Mouse (Mus musculus): ENCODE results near the gene Chd2. TPM values are rescaled to one million over a fixed set of nuclear protein-coding genes. Genes with fewer than 3 reads are reported as not detected.

Gene Chd2
- polyA plus RNA-seq, 1 experiment from 2014 or later = 61.0 TPM

DNA sequence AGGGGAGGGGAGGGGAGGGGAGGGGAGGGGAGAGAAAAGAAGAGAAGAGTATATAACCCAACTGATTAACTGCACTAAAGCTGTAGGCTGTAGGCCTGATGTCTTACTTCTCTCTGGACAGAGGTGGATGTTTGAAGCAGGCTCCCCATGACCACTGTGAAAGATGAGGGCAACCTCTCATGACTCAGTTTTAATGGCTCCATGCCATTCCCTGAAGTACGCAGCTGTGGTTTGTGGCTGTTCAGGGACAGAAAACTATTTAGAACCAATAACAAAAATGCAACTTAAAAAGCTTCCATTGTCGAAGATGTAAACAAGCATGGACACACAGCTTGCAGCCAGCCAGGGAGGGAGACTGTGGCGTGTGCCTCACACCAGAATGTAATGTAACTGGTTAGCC lies 115.4 kb downstream of the Chd2 start:
- Histone ChIP-seq H3K9ac (ENCODE audit: low read length) (no peak overlapping the region), H3K27ac (ENCODE audit: low read depth, low read length) (no peak overlapping the region), H3K9me3 (ENCODE audit: control insufficient read depth, low read length) (no peaks in the 10 kb centered on the region), H3K4me3 (ENCODE audit: low read depth, low read length) (no peak overlapping the region), H3K36me3 (ENCODE audit: control insufficient read depth, insufficient read depth, low read length) (peaks cover 16% of the 10 kb centered on the region; the same call in 1 of the 2 replicates), H3K27me3 (ENCODE audit: control insufficient read depth, insufficient read depth, low read length) (no peaks in the 10 kb centered on the region), H3K4me2 (ENCODE audit: low read depth, low read length, severe bottlenecking) (no peak overlapping the region), H3K4me1 (replicated peaks; ENCODE audit: control insufficient read depth, insufficient read depth, low read length) (no peaks in the 10 kb centered on the region; the same call in 1 of the 2 replicates)
- ATAC-seq (replicated peaks; ENCODE audit: low FRiP score) (no peak), DNase-seq (ENCODE audit: low spot score) (no peak)
- WGBS = 89% methylated on average over 3 of the region's 3 CpGs

- Histone ChIP-seq H3K36me3 (ENCODE audit: control insufficient read depth, insufficient read depth, low read length) (peaks cover 16% of the 10 kb centered on the region; the same call in 1 of the 2 replicates), H3K9ac (ENCODE audit: low read length) (no peak overlapping the region)
- no peak for ATAC-seq (replicated peaks; ENCODE audit: low FRiP score)
Observed at GRCm38 (mm10) chr7:73425451-73425850, 116.2 kb downstream of the Chd2 start.

DNA sequence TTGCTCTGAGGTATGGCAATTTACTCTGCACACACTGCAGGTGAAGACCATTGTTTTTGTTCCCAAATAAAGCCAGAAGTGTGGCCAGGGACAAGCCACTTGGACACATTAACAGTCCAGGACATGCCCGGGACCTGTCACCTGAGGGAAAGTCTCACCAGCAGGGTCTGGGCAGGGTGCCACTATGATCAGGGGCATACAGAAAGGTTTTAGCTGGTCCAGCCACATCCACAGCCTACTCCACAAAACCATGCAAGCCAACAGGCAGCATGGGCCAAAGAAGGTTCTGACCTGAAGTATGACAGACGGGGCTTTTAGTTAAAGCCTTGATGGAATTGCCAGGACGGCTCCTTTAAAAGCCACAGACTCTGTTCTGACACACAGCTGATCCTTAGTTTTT lies 116.9 kb downstream of the Chd2 start:
- WGBS = 53% methylated on average over 3 of the region's 3 CpGs
- H3K27ac ChIP-seq (ENCODE audit: low read depth, low read length) = peak overlapping the region; percentile 7; the same call in 1 of the 2 replicates
- H3K4me1 ChIP-seq (replicated peaks; ENCODE audit: control insufficient read depth, insufficient read depth, low read length) = no peaks in the 10 kb centered on the region; the same call in 1 of the 2 replicates
- no peak; the same call in 1 of the 2 replicates for ATAC-seq (replicated peaks; ENCODE audit: low FRiP score)
- H3K9ac ChIP-seq (ENCODE audit: low read length) = no peak overlapping the region
- peaks cover 16% of the 10 kb centered on the region; the same call in 1 of the 2 replicates for H3K36me3 ChIP-seq (ENCODE audit: control insufficient read depth, insufficient read depth, low read length)
- no peak overlapping the region for H3K4me2 ChIP-seq (ENCODE audit: low read depth, low read length, severe bottlenecking)
- no peaks in the 10 kb centered on the region for H3K27me3 ChIP-seq (ENCODE audit: control insufficient read depth, insufficient read depth, low read length)
- H3K9me3 ChIP-seq (ENCODE audit: control insufficient read depth, low read length) = no peaks in the 10 kb centered on the region
- no peak for DNase-seq (ENCODE audit: low spot score)
- no peak overlapping the region for H3K4me3 ChIP-seq (ENCODE audit: low read depth, low read length)

More at GRCm38 (mm10) chr7:73425451-73425850, 116.2 kb downstream of the Chd2 start:
- DNase-seq (ENCODE audit: low spot score) = no peak
- no peak overlapping the region for H3K4me3 ChIP-seq (ENCODE audit: low read depth, low read length)
- H3K4me1 ChIP-seq (replicated peaks; ENCODE audit: control insufficient read depth, insufficient read depth, low read length) = no peaks in the 10 kb centered on the region; the same call in 1 of the 2 replicates
- no peaks in the 10 kb centered on the region for H3K9me3 ChIP-seq (ENCODE audit: control insufficient read depth, low read length)
- no peak overlapping the region for H3K4me2 ChIP-seq (ENCODE audit: low read depth, low read length, severe bottlenecking)
- H3K27ac ChIP-seq (ENCODE audit: low read depth, low read length) = no peak overlapping the region
- no peaks in the 10 kb centered on the region for H3K27me3 ChIP-seq (ENCODE audit: control insufficient read depth, insufficient read depth, low read length)
- WGBS = 93% methylated on average over 7 of the region's 7 CpGs

DNA sequence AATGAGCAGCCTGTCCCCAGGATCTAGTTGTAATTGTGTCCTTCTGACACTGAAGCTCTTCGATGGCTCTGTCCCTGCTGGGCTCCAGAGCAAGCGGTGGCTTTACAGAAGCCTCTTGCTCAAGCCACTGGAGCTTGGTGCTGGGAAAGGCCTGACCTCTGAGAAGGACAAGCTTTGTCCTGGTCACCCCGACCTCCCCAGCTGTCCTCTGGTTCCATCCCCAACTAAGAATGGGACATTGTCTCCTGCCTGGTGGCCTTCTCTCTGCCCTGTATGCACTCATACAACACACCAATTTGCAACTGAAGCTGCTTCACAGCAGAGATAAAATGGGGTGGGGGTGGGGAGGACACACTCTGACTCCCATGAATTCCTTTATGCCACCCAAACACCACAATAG lies 117.4 kb downstream of the Chd2 start:
- DNase-seq (ENCODE audit: low spot score) (no peak), ATAC-seq (replicated peaks; ENCODE audit: low FRiP score) (no peak)
- peaks cover 12% of the 10 kb centered on the region; the same call in 1 of the 2 replicates for H3K36me3 ChIP-seq (ENCODE audit: control insufficient read depth, insufficient read depth, low read length)
- H3K9ac ChIP-seq (ENCODE audit: low read length) = no peak overlapping the region
- no peak overlapping the region for H3K4me2 ChIP-seq (ENCODE audit: low read depth, low read length, severe bottlenecking)
- H3K4me1 ChIP-seq (replicated peaks; ENCODE audit: control insufficient read depth, insufficient read depth, low read length) = peaks cover 2% of the 10 kb centered on the region; the same call in 1 of the 2 replicates
- H3K9me3 ChIP-seq (ENCODE audit: control insufficient read depth, low read length) = no peaks in the 10 kb centered on the region
- peak overlapping the region; percentile 41; the same call in 1 of the 2 replicates for H3K27ac ChIP-seq (ENCODE audit: low read depth, low read length)
- H3K4me3 ChIP-seq (ENCODE audit: low read depth, low read length) = no peak overlapping the region
- 23% methylated on average over 3 of the region's 3 CpGs for WGBS
- no peaks in the 10 kb centered on the region for H3K27me3 ChIP-seq (ENCODE audit: control insufficient read depth, insufficient read depth, low read length)

DNA sequence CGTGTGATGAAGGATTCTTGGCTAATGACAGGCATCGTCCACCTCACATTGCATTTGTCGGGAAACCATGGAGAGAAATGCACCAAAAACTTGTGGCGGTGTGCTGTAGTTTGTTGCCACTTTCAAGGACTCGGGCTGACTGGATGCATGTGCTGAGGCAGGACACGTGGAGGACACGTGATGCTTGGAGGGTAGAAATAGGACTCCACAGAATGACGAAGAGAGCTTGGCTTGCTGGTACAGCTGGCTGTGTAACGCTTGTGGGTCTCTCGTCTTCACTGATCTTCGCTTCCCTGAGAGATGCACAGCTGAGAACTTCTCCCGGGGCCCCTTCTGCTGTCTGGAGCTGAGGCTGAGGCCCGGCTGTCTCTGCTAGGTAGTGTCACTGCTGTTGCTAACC lies 118.4 kb downstream of the Chd2 start:
- Histone ChIP-seq H3K36me3 (ENCODE audit: control insufficient read depth, insufficient read depth, low read length) (peaks cover 3% of the 10 kb centered on the region; the same call in 1 of the 2 replicates), H3K4me1 (replicated peaks; ENCODE audit: control insufficient read depth, insufficient read depth, low read length) (peaks cover 5% of the 10 kb centered on the region; the same call in 1 of the 2 replicates), H3K9ac (ENCODE audit: low read length) (no peak overlapping the region), H3K27ac (ENCODE audit: low read depth, low read length) (no peak overlapping the region), H3K27me3 (ENCODE audit: control insufficient read depth, insufficient read depth, low read length) (no peaks in the 10 kb centered on the region), H3K9me3 (ENCODE audit: control insufficient read depth, low read length) (no peaks in the 10 kb centered on the region), H3K4me2 (ENCODE audit: low read depth, low read length, severe bottlenecking) (no peak overlapping the region), H3K4me3 (ENCODE audit: low read depth, low read length) (no peak overlapping the region)
- DNase-seq (ENCODE audit: low spot score) (no peak), ATAC-seq (replicated peaks; ENCODE audit: low FRiP score) (no peak)
- WGBS = 82% methylated on average over 13 of the region's 13 CpGs

- Histone ChIP-seq H3K9me3 (ENCODE audit: control insufficient read depth, low read length) (no peaks in the 10 kb centered on the region), H3K9ac (ENCODE audit: low read length) (no peak overlapping the region), H3K4me2 (ENCODE audit: low read depth, low read length, severe bottlenecking) (no peak overlapping the region), H3K4me1 (replicated peaks; ENCODE audit: control insufficient read depth, insufficient read depth, low read length) (peaks cover 5% of the 10 kb centered on the region; the same call in 1 of the 2 replicates), H3K27ac (ENCODE audit: low read depth, low read length) (no peak overlapping the region), H3K4me3 (ENCODE audit: low read depth, low read length) (no peak overlapping the region), H3K27me3 (ENCODE audit: control insufficient read depth, insufficient read depth, low read length) (no peaks in the 10 kb centered on the region), H3K36me3 (ENCODE audit: control insufficient read depth, insufficient read depth, low read length) (peaks cover 6% of the 10 kb centered on the region; the same call in 1 of the 2 replicates)
- 31% methylated on average over 12 of the region's 12 CpGs for WGBS
- ATAC-seq (replicated peaks; ENCODE audit: low FRiP score) = peak; percentile 34
- peak; percentile 85 for DNase-seq (ENCODE audit: low spot score)
Observed at GRCm38 (mm10) chr7:73422223-73423113, 119.2 kb downstream of the Chd2 start.

GRCm38 (mm10) chr7:73421278-73422015 lies 120.2 kb downstream of the Chd2 start:
- no peak overlapping the region for H3K9ac ChIP-seq (ENCODE audit: low read length)
- peaks cover 5% of the 10 kb centered on the region; the same call in 1 of the 2 replicates for H3K4me1 ChIP-seq (replicated peaks; ENCODE audit: control insufficient read depth, insufficient read depth, low read length)
- no peaks in the 10 kb centered on the region for H3K27me3 ChIP-seq (ENCODE audit: control insufficient read depth, insufficient read depth, low read length)
- H3K9me3 ChIP-seq (ENCODE audit: control insufficient read depth, low read length) = no peaks in the 10 kb centered on the region
- H3K4me2 ChIP-seq (ENCODE audit: low read depth, low read length, severe bottlenecking) = no peak overlapping the region
- 74% methylated on average over 9 of the region's 9 CpGs for WGBS
- ATAC-seq (replicated peaks; ENCODE audit: low FRiP score) (no peak), DNase-seq (ENCODE audit: low spot score) (no peak)
- H3K27ac ChIP-seq (ENCODE audit: low read depth, low read length) = no peak overlapping the region
- H3K4me3 ChIP-seq (ENCODE audit: low read depth, low read length) = no peak overlapping the region
- peaks cover 3% of the 10 kb centered on the region; the same call in 1 of the 2 replicates for H3K36me3 ChIP-seq (ENCODE audit: control insufficient read depth, insufficient read depth, low read length)

DNA sequence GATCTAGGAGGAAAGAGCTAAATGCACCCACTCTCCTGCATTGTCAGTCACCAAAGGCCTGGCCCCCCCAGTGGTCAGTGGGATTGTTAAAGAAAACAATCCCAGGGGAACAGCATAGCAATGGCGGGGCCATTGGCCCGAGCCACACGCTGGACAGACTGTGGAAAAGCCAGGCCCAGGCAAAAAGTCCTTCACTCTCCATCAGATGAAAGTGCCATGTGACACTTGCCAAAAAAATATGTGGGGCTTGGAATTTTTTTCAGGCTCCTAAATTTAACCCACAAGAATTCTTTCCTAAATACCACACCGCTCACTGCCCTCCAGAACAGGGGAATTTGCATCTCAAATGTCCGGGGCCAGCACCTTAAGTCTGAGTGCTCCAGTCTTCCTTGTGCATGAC lies 120.8 kb downstream of the Chd2 start:
- H3K27ac ChIP-seq (ENCODE audit: low read depth, low read length) = 0 out of 2 replicates have a peak overlapping the region, but pooled peaks have one; percentile 21
- no peak overlapping the region for H3K4me2 ChIP-seq (ENCODE audit: low read depth, low read length, severe bottlenecking)
- no peaks in the 10 kb centered on the region for H3K27me3 ChIP-seq (ENCODE audit: control insufficient read depth, insufficient read depth, low read length)
- ATAC-seq (replicated peaks; ENCODE audit: low FRiP score) (no peak), DNase-seq (ENCODE audit: low spot score) (no peak)
- H3K36me3 ChIP-seq (ENCODE audit: control insufficient read depth, insufficient read depth, low read length) = peaks cover 3% of the 10 kb centered on the region; the same call in 1 of the 2 replicates
- peaks cover 5% of the 10 kb centered on the region; the same call in 1 of the 2 replicates for H3K4me1 ChIP-seq (replicated peaks; ENCODE audit: control insufficient read depth, insufficient read depth, low read length)
- H3K9me3 ChIP-seq (ENCODE audit: control insufficient read depth, low read length) = no peaks in the 10 kb centered on the region
- no peak overlapping the region for H3K4me3 ChIP-seq (ENCODE audit: low read depth, low read length)
- 50% methylated on average over 5 of the region's 5 CpGs for WGBS
- no peak overlapping the region for H3K9ac ChIP-seq (ENCODE audit: low read length)

Measured in forebrain, embryonic 11.5 days (tissue).